Mouse (Mus musculus) spleen, adult 2 months (tissue): ENCODE measurements around the gene Rai14. TPM values are rescaled to one million over a fixed set of nuclear protein-coding genes. Genes with fewer than 3 reads are reported as not detected.

Experiments
- DNase-seq, 2 experiments: peaks; one replicate each; pipeline versions ENCODE4 v3.0.0 to v3.0.0-alpha.2; 2012 to 2021; ENCODE audit warnings: low spot score in 2 of 2, low read depth in 1 of 2
- H3K27ac ChIP-seq: fragments of 200-500 bp; 2 replicates; pipeline ENCODE4 v1.5.1; 2012; ENCODE audit warnings: low read length, inconsistent platforms; ENCODE audit not compliant: insufficient read depth
- H3K27me3 ChIP-seq: fragments of 200-500 bp; 2 replicates; pipeline ENCODE4 v1.6.1; 2012; ENCODE audit warnings: mild to moderate bottlenecking, moderate library complexity, low read length, inconsistent platforms; ENCODE audit not compliant: control insufficient read depth, insufficient read depth
- H3K36me3 ChIP-seq: fragments of 200-500 bp; 2 replicates; pipeline ENCODE4 v1.6.1; 2012; ENCODE audit warnings: mild to moderate bottlenecking, low read length, inconsistent platforms; ENCODE audit not compliant: control insufficient read depth, insufficient read depth
- H3K4me1 ChIP-seq: fragments of 200-500 bp; 2 replicates; pipeline ENCODE4 v1.6.1; 2011; ENCODE audit warnings: inconsistent platforms; ENCODE audit not compliant: control insufficient read depth, insufficient read depth, insufficient read length
- H3K4me3 ChIP-seq: fragments of 200-500 bp; 2 replicates; pipeline ENCODE4 v1.5.1; 2011; ENCODE audit warnings: mild to moderate bottlenecking, inconsistent platforms; ENCODE audit not compliant: insufficient read depth, insufficient read length; ENCODE audit errors: extremely low read depth
- CTCF ChIP-seq: fragments of 200-500 bp; IDR thresholded peaks from 2 replicates; pipeline ENCODE4 v1.5.1; 2011; ENCODE audit warnings: mild to moderate bottlenecking, inconsistent platforms; ENCODE audit not compliant: insufficient read depth, insufficient read length, insufficient replicate concordance; ENCODE audit errors: extremely low read depth
- POLR2A ChIP-seq: fragments of 200-500 bp; IDR thresholded peaks from 2 replicates; pipeline ENCODE4 v1.6.1; 2011; ENCODE audit warnings: low read depth, low read length, inconsistent platforms
- WGBS: fragments of 180-500 bp; shearing (Covaris S2); methylation state at CpG from one replicate; pipeline ENCODE4 v1.1.7; 2018; 5-methylcytosine and 5-hydroxymethylcytosine counted together
- polyA plus RNA-seq: library from polyadenylated mRNA; depleted of rRNA; stranded (reverse); fragments of >200 nt; gene quantifications from 2 replicates; pipeline ENCODE4 v1.2.3, GENCODE M21; 2012

Rai14 gene
- polyA plus RNA-seq, 1 experiment, result 3.6 TPM

DNA sequence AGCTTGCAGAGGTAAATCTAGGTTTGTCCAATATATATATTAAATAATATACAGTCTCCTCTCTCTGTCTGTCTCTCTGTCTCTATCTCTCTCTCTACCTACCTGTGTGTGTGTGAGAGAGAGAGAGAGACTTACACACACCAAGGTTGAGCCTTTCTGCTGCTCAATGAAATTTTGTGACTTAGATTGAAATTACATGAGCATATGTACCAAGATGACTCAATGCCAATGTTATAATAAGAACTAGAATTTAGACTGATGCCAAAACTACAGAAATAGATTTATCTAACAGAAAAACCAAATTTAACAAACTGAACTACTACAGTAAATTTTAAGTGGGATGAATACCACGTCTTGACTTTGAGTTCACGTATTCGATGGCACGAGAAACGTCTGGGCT lies 33.9 kb downstream of the Rai14 start:
- 69% methylated on average over 5 of the region's 5 CpGs for WGBS
- DNase-seq, result no peak
- Histone ChIP-seq H3K27me3 (no peaks in the 10 kb centered on the region), H3K27ac (no peak overlapping the region), H3K36me3 (no peaks in the 10 kb centered on the region), H3K4me1 (no peaks in the 10 kb centered on the region; the same call in 1 of the 2 replicates), H3K4me3 (no peak overlapping the region)
- TF ChIP-seq CTCF, result no peak
- TF ChIP-seq POLR2A, result no peak

DNA sequence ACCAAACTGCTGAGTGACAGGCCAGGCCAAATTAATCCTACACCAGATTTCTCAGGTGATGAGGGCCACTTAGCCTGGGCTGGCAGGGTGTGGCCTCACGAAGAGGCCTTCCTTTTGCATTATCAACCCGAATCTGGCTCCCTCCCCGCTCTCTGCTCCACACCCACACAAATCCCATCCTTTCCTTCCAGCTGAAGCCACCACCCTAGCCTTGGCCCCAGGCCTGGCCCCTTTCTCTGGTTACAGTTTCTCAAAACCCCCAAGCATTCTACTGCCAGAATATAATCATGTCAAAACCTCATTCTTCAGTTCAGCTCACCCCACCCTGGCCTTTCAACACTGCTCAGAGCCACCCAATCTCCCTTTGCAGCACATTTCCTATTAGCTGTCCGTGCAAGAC lies 34.9 kb downstream of the Rai14 start:
- no peak for DNase-seq
- Histone ChIP-seq H3K36me3 (no peaks in the 10 kb centered on the region), H3K27ac (no peak overlapping the region), H3K27me3 (no peaks in the 10 kb centered on the region), H3K4me1 (no peaks in the 10 kb centered on the region; the same call in 1 of the 2 replicates), H3K4me3 (no peak overlapping the region)
- TF ChIP-seq CTCF (no peak), POLR2A (no peak)
- WGBS, result 80% methylated on average over 4 of the region's 4 CpGs

- 91% methylated on average over 5 of the region's 5 CpGs for WGBS
- no peak for DNase-seq
- TF ChIP-seq POLR2A (no peak), CTCF (no peak)
- H3K27ac ChIP-seq, result no peak overlapping the region
- no peak overlapping the region for H3K4me3 ChIP-seq
- H3K36me3 ChIP-seq, result no peaks in the 10 kb centered on the region
- no peaks in the 10 kb centered on the region for H3K4me1 ChIP-seq
- H3K27me3 ChIP-seq, result no peaks in the 10 kb centered on the region
These were observed 38.6 kb downstream of the Rai14 start for GRCm38 (mm10) chr15:10675801-10676200.

DNA sequence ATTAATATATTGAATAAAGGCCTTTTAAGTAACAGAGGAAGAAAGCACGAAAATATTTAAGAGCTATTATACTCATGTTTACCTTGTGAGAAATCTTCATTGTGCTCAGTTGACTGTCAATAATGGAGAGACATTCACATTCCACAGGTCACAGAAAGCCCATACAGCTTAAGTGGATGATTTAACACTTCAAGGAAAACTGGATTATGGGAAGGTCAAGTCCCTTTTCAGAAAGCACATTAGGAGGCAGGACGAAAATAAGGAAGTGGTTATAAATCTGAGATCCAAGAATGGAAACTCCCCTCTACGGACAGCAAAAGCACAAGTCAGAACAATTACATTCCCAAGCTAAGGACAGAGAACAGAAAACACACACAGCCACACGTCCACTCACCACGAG lies 41.5 kb downstream of the Rai14 start:
- Histone ChIP-seq H3K4me3 (no peak overlapping the region), H3K27me3 (no peaks in the 10 kb centered on the region), H3K36me3 (no peaks in the 10 kb centered on the region), H3K4me1 (no peaks in the 10 kb centered on the region), H3K27ac (0 out of 2 replicates have a peak overlapping the region, but pooled peaks have one; percentile 22)
- TF ChIP-seq POLR2A (no peak), CTCF (no peak)
- WGBS, result 59% methylated on average over 5 of the region's 5 CpGs
- DNase-seq, result no peak

GRCm38 (mm10) chr15:10671868-10672267 lies 42.6 kb downstream of the Rai14 start:
- 88% methylated on average over 4 of the region's 4 CpGs for whole genome bisulfite sequencing
- TF ChIP-seq POLR2A (no peak), CTCF (no peak)
- H3K27me3 ChIP-seq, result no peaks in the 10 kb centered on the region
- DNase-seq, result no peak
- no peaks in the 10 kb centered on the region for H3K36me3 ChIP-seq
- no peak overlapping the region for H3K4me3 ChIP-seq
- H3K4me1 ChIP-seq, result no peaks in the 10 kb centered on the region
- no peak overlapping the region for H3K27ac ChIP-seq

DNA sequence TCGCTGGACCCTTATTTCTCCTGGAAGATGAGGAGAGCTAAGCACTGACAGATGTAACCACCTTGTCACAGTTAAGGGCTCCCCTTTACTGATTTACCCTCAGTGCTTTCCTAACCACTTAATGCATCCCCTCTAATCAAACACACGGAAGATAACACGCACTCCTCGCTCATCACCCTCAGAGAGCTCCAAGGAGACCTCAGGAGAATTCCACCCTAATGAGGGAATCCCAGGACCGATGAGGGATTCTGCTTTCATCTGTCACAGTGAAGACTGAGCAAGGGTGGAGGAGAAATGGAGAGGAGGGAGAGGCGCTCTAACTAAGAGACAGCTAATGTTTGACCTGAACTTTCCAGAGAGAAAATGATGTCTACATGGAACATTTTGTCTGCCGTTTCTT lies 44.3 kb downstream of the Rai14 start:
- no peak for TF ChIP-seq CTCF
- TF ChIP-seq POLR2A, result no peak
- Histone ChIP-seq H3K27me3 (no peaks in the 10 kb centered on the region), H3K36me3 (no peaks in the 10 kb centered on the region), H3K4me1 (no peaks in the 10 kb centered on the region), H3K27ac (no peak overlapping the region), H3K4me3 (no peak overlapping the region)
- DNase-seq, result no peak
- 97% methylated on average over 7 of the region's 7 CpGs for WGBS

DNA sequence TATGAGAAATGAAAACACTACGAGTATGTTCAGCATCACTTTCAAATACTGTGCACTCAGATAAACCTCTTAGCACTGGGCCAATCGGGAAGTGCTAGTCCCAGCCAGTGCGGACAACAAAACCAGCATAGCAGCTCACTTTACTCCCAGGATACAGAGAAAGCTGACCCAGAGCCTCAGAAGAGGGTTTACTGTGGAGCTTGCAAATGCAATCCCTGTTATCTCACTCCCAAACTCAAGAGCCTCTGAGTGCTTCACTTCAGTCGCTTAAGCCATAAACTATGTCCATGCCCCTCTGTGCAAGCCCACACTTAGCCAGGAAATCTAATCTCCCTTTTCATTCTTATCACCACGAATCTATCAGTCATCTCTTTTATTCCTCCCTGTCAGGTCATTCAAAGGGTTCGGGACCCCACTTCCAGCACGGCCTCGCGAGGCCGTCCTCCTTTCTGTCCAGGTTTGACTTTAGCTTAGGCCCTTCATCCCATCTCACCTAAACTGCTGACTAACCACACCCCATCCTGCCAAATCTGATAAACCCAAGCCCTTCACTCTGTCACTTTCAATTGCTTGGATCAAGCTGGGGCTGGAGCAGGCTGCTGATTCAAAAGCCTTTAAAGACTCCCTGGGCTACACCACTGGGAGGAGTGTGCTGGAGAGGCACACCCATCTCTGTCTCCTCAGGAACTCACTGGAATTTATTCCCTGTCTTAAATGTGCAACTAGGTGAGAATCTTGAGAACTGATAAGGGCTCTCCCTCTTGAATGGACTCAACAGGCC lies 46.1 kb downstream of the Rai14 start:
- no peaks in the 10 kb centered on the region for H3K4me1 ChIP-seq
- H3K36me3 ChIP-seq, result no peaks in the 10 kb centered on the region
- DNase-seq, result no peak
- H3K4me3 ChIP-seq, result no peak overlapping the region
- 84% methylated on average over 10 of the region's 10 CpGs for WGBS
- TF ChIP-seq POLR2A (no peak), CTCF (no peak)
- H3K27ac ChIP-seq, result no peak overlapping the region
- no peaks in the 10 kb centered on the region for H3K27me3 ChIP-seq
